Mouse (Mus musculus) embryonic facial prominence, embryonic 10.5 days (tissue): ENCODE measurements around the gene Anks1b. TPM values are rescaled to one million over a fixed set of nuclear protein-coding genes. Genes with fewer than 3 reads are reported as not detected.

Experiments
- polyA plus RNA-seq: library from polyadenylated mRNA; unstranded; fragments of >200 nt; fragmentation: Nextera tagmentation; extraction: Ambion mirVana; gene quantifications from 2 replicates; pipeline ENCODE4 v1.2.1, GENCODE M21; 2016

Anks1b gene
- polyA plus RNA-seq, 1 experiment from 2014 or later: 1.6 TPM

Other genes with a start within 250 kb of the Anks1b start
- 9.8 and 10.5 TPM in 2 replicates for gene Scyl2, start 187.2 kb upstream of the Anks1b start, polyA plus RNA-seq
- gene Actr6, start 141.2 kb upstream of the Anks1b start, polyA plus RNA-seq: 35.7 and 36.3 TPM in 2 replicates
- 30.1 and 33.0 TPM in 2 replicates for gene Uhrf1bp1l, start 128.5 kb upstream of the Anks1b start, polyA plus RNA-seq